Mouse (Mus musculus) embryonic facial prominence, embryonic 11.5 days (tissue): ENCODE data around the gene Odf4. TPM values are rescaled to one million over a fixed set of nuclear protein-coding genes. Genes with fewer than 3 reads are reported as not detected.

Experiments used
- ATAC-seq: fragments of 200-750 bp; cut with Nextera tagmentation; replicated peaks from 2 replicates; pipeline ENCODE4 v1.8.0; 2017; ENCODE audit warnings: low read depth; ENCODE audit not compliant: insufficient number of reproducible peaks, low FRiP score, low TSS enrichment
- DNase-seq: peaks from one replicate; pipeline ENCODE4 v3.0.0-alpha.2; 2015; ENCODE audit warnings: low spot score
- H3K27ac ChIP-seq: fragments of 300-500 bp; sonication (generic); replicated peaks from 2 replicates; pipeline ENCODE4 v1.5.1; 2014; ENCODE audit warnings: mild to moderate bottlenecking, low read depth, low read length, control low read depth
- H3K27me3 ChIP-seq: fragments of 300-500 bp; sonication (generic); 2 replicates; pipeline ENCODE4 v1.6.1; 2014; ENCODE audit warnings: mild to moderate bottlenecking, low read length, moderate library complexity, mixed read lengths; ENCODE audit not compliant: control insufficient read depth, insufficient read depth
- H3K36me3 ChIP-seq: fragments of 300-500 bp; sonication (generic); replicated peaks from 2 replicates; pipeline ENCODE4 v1.6.1; 2014; ENCODE audit warnings: low read depth, mild to moderate bottlenecking, low read length, moderate library complexity, mixed read lengths; ENCODE audit not compliant: control insufficient read depth, insufficient read depth
- H3K4me1 ChIP-seq: fragments of 300-500 bp; sonication (generic); 2 replicates; pipeline ENCODE4 v1.6.1; 2014; ENCODE audit warnings: low read length, mixed read lengths; ENCODE audit not compliant: control insufficient read depth, insufficient read depth
- H3K4me2 ChIP-seq: fragments of 300-500 bp; sonication (generic); 2 replicates; pipeline ENCODE4 v1.6.1; 2014; ENCODE audit warnings: low read depth, mild to moderate bottlenecking, control low read depth, low read length, moderate library complexity
- H3K4me3 ChIP-seq: fragments of 300-500 bp; sonication (generic); 2 replicates; pipeline ENCODE4 v1.5.1; 2014; ENCODE audit warnings: low read depth, low read length, control low read depth
- H3K9ac ChIP-seq: fragments of 300-500 bp; sonication (generic); replicated peaks from 2 replicates; pipeline ENCODE4 v1.6.1; 2014; ENCODE audit warnings: mild to moderate bottlenecking, control low read depth, low read length
- H3K9me3 ChIP-seq: fragments of 300-500 bp; sonication (generic); replicated peaks from 2 replicates; pipeline ENCODE4 v1.6.1; 2016; ENCODE audit warnings: mild to moderate bottlenecking, low read length, inconsistent platforms, mixed read lengths; ENCODE audit not compliant: control insufficient read depth
- WGBS: fragments of 180-500 bp; shearing (Covaris S2); extraction: QIAGEN DNeasy Blood & Tissue Kit; methylation state at CpG from one replicate; pipeline ENCODE4 v1.1.7; 2014; 5-methylcytosine and 5-hydroxymethylcytosine counted together
- polyA plus RNA-seq: library from polyadenylated mRNA; unstranded; fragments of >200 nt; fragmentation: Nextera tagmentation; extraction: Ambion mirVana; gene quantifications from 2 replicates; pipeline ENCODE4 v1.2.1, GENCODE M21; 2014

The Odf4 gene
- polyA plus RNA-seq, 1 experiment from 2014 or later: not detected

DNA sequence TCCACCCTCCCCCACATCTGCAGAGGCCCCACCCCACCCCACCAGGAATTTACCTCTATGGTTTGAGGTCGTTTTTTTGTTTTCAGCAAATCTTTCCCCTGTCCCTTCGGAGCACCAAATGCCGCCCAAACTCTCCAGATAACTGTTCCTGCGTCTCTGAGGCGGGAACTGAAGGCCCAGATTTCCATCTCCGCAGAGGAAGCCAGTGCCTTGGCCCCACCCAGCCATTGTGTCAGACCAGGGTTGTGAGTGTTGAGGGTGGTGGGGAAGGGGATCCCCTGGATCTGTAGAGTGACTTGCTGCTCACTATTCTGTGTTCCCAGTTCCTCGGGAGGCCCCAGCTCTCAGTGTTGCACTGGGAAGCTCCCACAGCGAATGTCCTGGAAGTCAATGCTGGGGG lies 30.4 kb upstream of the Odf4 start, which contains the start of gene Arhgef15:
TSS of gene Arhgef15 (minus strand) at position 173 of the 400 bp plus-strand sequence.
- H3K27me3 ChIP-seq: peaks cover 20% of the 10 kb centered on the region
- no peaks in the 10 kb centered on the region for H3K9me3 ChIP-seq
- H3K4me3 ChIP-seq: no peak within 1 kb of the TSS
- no peaks in the 10 kb centered on the region for H3K36me3 ChIP-seq
- WGBS: 40% methylated on average over 8 of the region's 8 CpGs
- peak within 1 kb of the TSS; percentile 10 for H3K4me2 ChIP-seq
- ATAC-seq (no peak), DNase-seq (no peak)
- no peak within 1 kb of the TSS for H3K9ac ChIP-seq
- H3K27ac ChIP-seq: no peak within 1 kb of the TSS
- H3K4me1 ChIP-seq: peaks cover 4% of the 10 kb centered on the region

DNA sequence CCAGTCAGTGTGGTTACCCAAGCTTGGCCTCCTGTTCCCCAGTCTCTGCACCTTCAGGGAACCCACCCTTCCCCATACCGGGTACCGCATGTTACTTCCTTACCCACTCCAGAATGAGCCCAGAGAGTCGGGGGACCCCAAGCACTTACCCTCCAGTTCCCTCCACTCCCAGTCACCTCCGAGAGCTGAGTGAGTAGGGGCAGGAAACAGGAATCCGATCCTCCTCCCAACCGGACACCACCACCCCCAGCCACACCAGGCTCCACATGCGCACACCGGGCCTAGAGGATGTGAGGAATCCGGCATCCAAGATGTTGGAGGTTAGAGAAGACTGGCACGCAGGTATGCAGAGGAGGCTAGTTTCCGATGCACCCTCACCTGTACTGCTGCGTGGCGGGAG lies 29.8 kb upstream of the Odf4 start:
- WGBS: 27% methylated on average over 13 of the region's 13 CpGs
- Histone ChIP-seq H3K27ac (no peak overlapping the region), H3K9me3 (no peaks in the 10 kb centered on the region), H3K4me2 (peak overlapping the region; percentile 10; the same call in 1 of the 2 replicates), H3K27me3 (peaks cover 20% of the 10 kb centered on the region), H3K36me3 (no peaks in the 10 kb centered on the region), H3K9ac (no peak overlapping the region), H3K4me1 (peaks cover 4% of the 10 kb centered on the region), H3K4me3 (no peak overlapping the region)
- ATAC-seq: no peak
- peak; percentile 24 for DNase-seq

DNA sequence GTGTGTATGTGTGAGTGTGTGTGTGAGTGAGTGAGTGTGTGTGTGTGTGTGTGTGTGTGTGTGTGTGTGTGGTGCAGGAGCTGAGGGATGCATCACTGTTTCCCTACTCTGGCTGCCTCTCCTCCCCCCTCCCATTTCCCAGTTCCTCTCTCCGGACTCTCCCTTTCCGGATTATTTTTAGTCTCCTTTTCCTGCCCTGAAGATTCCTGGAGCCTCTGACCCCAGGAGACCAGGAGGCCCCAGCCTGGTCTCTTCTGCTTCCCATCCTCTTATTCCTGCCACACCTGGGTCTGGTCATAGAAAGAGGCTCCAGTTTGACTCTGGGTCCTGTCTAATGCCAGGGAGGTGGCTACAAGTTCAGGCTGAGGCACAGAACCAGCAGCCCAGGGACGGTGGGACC lies 29.2 kb upstream of the Odf4 start:
- Histone ChIP-seq H3K9me3 (no peaks in the 10 kb centered on the region), H3K4me1 (peaks cover 4% of the 10 kb centered on the region), H3K27me3 (peaks cover 20% of the 10 kb centered on the region), H3K36me3 (no peaks in the 10 kb centered on the region), H3K27ac (no peak overlapping the region), H3K4me2 (no peak overlapping the region; the same call in 1 of the 2 replicates), H3K4me3 (no peak overlapping the region), H3K9ac (no peak overlapping the region)
- 20% methylated on average over 3 of the region's 3 CpGs for WGBS
- ATAC-seq (no peak), DNase-seq (no peak)

DNA sequence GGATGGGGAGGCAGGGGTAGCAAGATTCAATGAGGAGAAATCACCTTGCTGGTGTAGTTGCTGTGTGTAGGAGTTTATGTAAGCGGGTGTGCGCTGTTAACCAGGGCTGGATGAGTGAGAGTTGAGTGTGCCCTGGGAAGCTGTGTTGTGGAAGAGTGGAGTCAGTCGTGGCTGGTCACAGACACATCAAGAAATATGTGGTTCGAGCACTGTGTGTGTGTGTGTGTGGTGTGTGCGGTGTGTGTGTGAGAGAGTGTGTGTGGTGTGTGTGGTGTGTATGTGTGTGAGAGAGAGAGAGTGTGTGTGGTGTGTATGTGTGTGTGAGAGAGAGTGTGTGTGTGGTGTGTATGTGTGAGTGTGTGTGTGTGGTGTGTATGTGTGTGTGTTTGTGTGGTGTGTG lies 28.6 kb upstream of the Odf4 start:
- no peak overlapping the region for H3K9ac ChIP-seq
- ATAC-seq (0 out of 2 replicates have a peak, but pooled peaks have one; percentile 51), DNase-seq (no peak)
- WGBS: 71% methylated on average over 5 of the region's 5 CpGs
- no peak overlapping the region for H3K27ac ChIP-seq
- peak overlapping the region; percentile 21 for H3K4me2 ChIP-seq
- no peaks in the 10 kb centered on the region for H3K9me3 ChIP-seq
- H3K27me3 ChIP-seq: peaks cover 20% of the 10 kb centered on the region
- H3K36me3 ChIP-seq: no peaks in the 10 kb centered on the region
- peaks cover 4% of the 10 kb centered on the region for H3K4me1 ChIP-seq
- no peak overlapping the region for H3K4me3 ChIP-seq

DNA sequence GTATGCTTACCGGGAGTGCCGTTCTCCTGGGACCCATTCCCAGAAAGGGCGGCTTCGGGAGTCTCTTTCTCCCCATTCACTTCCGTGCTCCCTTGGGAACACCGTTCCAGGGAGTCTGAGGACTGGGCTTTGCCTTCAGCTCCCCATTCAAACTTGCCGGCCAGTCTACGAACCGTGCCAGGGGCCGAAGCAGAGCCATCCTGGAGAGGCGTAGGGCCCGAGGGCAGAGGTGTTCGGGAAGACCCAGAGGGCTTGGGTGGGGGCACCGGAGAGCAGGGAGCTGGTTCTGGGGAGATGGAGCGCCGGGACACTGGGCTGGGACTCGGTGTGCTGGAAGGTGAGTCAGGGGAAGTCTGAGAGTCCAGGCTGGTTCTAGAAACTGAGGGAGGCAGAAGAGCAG lies 27.5 kb upstream of the Odf4 start:
- Histone ChIP-seq H3K36me3 (no peaks in the 10 kb centered on the region), H3K27me3 (peaks cover 20% of the 10 kb centered on the region), H3K9me3 (no peaks in the 10 kb centered on the region), H3K4me3 (peak overlapping the region; percentile 33), H3K9ac (peak overlapping the region; percentile 54), H3K27ac (no peak overlapping the region), H3K4me2 (peak overlapping the region; percentile 57), H3K4me1 (peaks cover 4% of the 10 kb centered on the region)
- peak; percentile 10 for DNase-seq
- ATAC-seq: no peak
- 3% methylated on average over 17 of the region's 17 CpGs for WGBS

DNA sequence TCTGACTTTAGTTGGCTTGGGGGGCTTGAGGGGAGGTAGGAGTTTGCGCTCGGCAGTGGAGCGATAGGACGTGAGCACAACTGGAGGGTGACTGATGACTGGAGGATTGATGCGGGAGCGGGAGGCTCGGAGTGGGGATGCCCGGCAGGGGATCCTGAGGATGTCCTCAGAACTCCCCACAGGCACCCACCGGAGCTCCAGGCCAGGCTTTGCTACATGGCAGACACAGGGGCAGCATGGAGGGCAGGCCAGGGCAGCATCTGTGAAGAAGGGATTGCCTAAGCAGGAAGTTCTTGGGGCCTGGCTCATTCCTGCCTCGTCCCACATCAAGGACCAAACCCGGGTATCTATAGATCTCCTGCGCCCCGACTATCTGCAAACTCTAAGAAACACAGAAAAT lies 27.0 kb upstream of the Odf4 start:
- Histone ChIP-seq H3K36me3 (no peaks in the 10 kb centered on the region), H3K27ac (no peak overlapping the region), H3K4me2 (peak overlapping the region; percentile 57), H3K9ac (peak overlapping the region; percentile 22; the same call in 1 of the 2 replicates), H3K27me3 (peaks cover 20% of the 10 kb centered on the region), H3K4me3 (no peak overlapping the region; the same call in 1 of the 2 replicates), H3K4me1 (peaks cover 4% of the 10 kb centered on the region), H3K9me3 (no peaks in the 10 kb centered on the region)
- ATAC-seq: no peak
- no peak for DNase-seq
- WGBS: 9% methylated on average over 13 of the region's 13 CpGs

DNA sequence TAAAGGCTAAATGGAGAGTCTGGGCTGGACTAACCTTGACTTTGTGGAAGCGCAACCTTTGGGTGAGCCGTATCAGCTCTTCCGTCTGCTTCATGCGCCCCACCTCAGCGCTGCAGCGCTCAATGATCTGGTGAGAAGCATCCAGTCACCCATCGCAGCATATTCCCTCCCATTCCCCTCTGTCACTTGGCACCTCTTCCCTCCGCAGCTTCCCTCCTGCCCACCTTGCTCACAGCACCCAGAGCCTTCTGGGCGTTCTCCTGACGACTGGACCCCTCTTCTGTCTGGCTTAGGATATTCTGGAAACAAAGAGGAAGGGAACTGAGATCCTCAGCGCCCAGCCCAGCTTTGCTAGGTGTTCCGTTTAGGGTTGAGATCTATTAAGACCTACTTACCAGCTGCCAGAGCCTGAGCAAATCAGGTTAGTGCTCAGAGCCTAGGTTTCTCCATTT lies 20.7 kb upstream of the Odf4 start:
- Histone ChIP-seq H3K4me2 (0 out of 2 replicates have a peak overlapping the region, but pooled peaks have one; percentile 17), H3K9ac (no peak overlapping the region), H3K4me3 (no peak overlapping the region), H3K27ac (no peak overlapping the region), H3K4me1 (no peaks in the 10 kb centered on the region), H3K27me3 (no peaks in the 10 kb centered on the region; the same call in 1 of the 2 replicates), H3K36me3 (no peaks in the 10 kb centered on the region), H3K9me3 (no peaks in the 10 kb centered on the region)
- no peak for DNase-seq
- ATAC-seq: no peak
- 8% methylated on average over 12 of the region's 12 CpGs for WGBS

DNA sequence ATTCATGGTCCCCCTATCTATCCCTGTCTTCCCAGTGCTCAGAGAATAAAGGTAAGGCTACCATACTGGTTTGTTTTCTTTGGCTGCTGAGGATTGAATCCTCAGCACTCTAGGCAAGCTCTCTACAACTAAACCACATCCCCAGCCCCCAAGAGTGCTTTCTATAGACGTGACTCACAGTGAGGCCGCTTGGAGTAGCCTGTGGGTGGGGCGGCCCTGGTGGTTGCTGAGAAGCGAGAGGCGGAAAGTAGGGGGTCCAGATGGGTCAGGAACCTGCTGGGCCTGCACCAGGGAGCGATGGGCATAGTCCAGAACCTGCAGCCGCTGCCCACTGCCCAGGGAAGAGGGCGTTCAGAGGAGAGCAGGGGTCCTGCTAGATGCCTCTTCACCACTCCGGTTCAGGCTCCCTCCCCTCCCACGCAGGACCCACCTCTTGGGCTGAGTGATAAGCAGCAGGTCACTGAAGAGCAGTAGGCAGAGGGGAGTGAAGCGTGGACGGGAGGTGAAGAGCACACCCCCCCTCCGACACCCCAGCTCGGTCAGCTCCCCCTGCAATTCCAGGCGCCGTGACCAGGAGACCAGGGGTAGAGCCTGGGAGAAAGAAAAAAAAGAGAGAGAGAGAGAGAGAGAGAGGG lies 20.0 kb upstream of the Odf4 start:
- no peak overlapping the region for H3K4me3 ChIP-seq
- DNase-seq (no peak), ATAC-seq (no peak)
- H3K9me3 ChIP-seq: no peaks in the 10 kb centered on the region
- no peak overlapping the region for H3K9ac ChIP-seq
- no peaks in the 10 kb centered on the region for H3K36me3 ChIP-seq
- no peak overlapping the region for H3K27ac ChIP-seq
- WGBS: 6% methylated on average over 14 of the region's 16 CpGs
- H3K4me2 ChIP-seq: no peak overlapping the region
- H3K27me3 ChIP-seq: no peaks in the 10 kb centered on the region; the same call in 1 of the 2 replicates
- no peaks in the 10 kb centered on the region for H3K4me1 ChIP-seq
